Mouse (Mus musculus) heart, postnatal 36 days (tissue): ENCODE results near the gene Ankrd13b. TPM values are rescaled to one million over a fixed set of nuclear protein-coding genes. Genes with fewer than 3 reads are reported as not detected.

Experiments used
- DNase-seq, 2 experiments: peaks; one replicate each; pipeline ENCODE4 v3.0.0; 2021 to 2022
- intact Hi-C: fragments of 180-260 bp; cut with DNase I; formaldehyde crosslinking; loops from one replicate; pipeline ENCODE4 v1.15.1; 2025
- total RNA-seq, 2 experiments: library from RNA; stranded (reverse); gene quantifications; 2 replicates each; pipeline ENCODE4 v1.2.3; 2021

Ankrd13b gene
- total RNA-seq, 2 experiments from 2014 or later, result 9.8 to 10.4 TPM

DNA sequence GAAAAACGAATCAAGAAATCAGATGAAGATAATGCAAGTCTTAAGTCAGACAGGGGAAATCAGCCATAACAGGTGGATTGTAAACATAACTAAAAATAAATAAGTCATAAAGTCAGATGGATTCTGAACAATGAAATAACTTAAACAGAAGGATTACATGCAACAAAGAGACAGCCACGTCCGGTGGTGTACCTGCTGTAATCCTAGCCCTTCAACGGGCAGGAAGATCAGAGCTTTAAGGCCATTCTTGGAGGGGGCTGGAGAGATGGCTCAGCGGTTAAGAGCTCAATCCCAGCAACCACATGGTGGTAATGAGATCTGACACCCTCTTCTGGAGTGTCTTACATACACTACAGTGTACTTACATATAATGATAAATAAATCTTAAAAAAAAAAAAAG lies 21.9 kb upstream of the Ankrd13b start:
- intact Hi-C loops, result loop anchor here (5.0 kb wide), 1 partner anchor 96 kb away; the partner anchor contains the start of gene Taok1
- DNase-seq, result no peak

DNA sequence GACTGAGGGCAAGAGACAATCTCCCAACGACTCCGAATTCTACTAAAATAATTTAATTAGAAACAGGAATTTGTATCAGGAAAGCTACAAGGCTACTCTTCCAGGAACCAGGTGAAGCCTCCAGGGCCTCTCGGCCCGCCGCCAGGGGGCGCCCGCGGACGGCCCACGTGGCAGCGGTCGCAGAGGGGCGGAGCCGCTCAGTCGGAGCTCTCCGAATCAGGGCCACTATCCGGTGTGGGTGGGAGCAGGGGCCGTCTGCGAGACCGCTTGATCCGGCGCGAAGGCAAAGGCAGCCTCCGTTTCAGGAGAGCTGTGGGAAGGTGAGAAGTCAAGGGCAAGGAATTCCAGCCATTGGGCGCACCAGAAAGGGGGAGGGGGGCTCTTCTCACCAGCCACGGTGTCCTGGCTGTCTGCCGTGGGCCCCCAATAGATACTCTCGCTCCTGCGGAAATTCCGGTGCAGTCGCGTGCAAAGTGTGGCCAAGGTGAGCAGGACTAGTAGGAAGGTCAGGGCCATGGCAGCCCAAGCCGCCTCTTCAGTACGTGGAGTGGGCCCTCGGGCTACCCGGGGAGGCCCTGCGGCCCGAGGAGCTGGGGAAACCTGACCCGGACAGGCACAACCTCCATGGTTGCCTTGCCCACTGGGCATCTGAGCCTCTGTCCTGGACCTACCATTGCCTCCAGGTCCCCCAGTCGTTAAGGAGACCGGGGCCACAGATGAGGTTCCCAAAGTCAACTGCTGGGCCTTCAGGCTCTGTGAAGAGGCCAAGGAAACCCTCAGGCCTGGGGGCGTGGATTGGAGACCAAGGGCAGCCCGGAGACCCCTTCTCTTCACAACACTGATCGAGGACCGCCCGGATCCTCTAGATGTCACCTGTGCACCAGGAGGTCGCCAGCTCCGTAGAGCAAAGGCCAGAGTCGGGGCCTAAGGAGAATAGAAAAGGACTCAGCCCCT lies 18.9 kb upstream of the Ankrd13b start:
- intact Hi-C loops, result loop anchor here (5.0 kb wide), 1 partner anchor 124 kb away; no protein-coding TSS in a partner anchor
- peak; percentile 86 to 89 for DNase-seq

DNA sequence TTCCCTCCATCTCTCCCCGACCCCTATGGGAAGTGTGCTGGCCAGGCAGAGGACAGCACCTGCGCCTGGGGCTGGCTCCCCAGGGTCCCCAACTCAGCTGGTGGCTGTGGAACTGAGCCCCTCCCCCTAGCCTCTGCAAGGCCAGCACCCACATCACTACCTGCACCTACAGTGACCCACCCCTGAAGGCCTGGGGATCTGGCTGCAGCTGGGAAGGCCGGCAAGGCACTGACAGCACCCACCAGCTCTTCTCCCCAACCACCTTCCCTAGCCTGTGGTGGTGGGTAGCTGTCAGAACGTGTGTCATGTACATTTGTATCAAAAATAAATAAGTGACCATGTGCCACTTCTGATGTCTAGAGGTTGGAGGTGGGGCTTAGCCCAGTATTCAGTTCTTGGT lies 17.9 kb upstream of the Ankrd13b start:
- DNase-seq, result peak in 1 of 2 experiments; percentile 12
- intact Hi-C loops, result loop anchor here (2.0 to 5.0 kb wide), 2 partner anchors 17 to 125 kb away; no protein-coding TSS in a partner anchor

DNA sequence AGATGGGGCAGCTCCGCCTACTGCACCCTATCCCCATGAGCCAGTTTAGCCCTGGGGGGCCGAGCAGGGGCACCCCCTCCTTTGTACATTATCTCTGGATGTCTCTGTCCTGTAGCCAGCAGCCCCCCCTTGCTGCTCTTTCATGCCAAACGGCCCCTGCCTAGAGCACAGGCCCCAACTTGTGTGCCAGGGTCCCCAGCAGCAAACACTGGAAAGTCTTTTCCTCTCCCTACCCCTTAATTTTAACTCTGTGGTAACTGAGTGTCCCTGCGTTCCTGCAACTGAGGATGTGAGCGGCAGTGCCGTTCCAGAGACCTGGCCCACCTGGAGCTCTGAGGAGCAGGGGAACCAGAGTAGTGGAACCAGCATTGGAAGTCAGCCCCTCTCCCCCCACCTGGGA lies 17.5 kb upstream of the Ankrd13b start:
- peak in 1 of 2 experiments; percentile 2 for DNase-seq
- intact Hi-C loops, result loop anchor here (2.0 to 5.0 kb wide), 2 partner anchors 16 to 125 kb away; no protein-coding TSS in a partner anchor

DNA sequence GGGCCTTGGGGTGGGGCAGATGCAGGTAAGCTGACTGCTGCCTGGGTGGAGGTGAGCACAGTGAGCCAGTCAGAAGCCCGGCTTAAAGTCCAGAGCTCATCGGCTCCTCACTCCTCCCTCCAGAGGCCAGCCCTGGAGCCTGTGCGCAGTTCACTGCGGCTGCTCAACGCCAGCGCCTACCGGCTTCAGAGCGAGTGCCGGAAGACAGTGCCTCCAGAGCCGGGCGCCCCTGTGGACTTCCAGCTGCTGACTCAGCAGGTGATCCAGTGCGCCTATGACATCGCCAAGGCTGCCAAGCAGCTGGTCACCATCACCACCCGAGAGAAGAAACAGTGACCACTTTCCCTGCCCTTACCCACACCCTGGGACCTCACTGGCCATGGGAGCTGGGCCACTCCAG lies 16.8 kb upstream of the Ankrd13b start:
- intact Hi-C loops, result loop anchor here (2.0 to 5.0 kb wide), 2 partner anchors 15 to 126 kb away; no protein-coding TSS in a partner anchor
- DNase-seq, result no peak

DNA sequence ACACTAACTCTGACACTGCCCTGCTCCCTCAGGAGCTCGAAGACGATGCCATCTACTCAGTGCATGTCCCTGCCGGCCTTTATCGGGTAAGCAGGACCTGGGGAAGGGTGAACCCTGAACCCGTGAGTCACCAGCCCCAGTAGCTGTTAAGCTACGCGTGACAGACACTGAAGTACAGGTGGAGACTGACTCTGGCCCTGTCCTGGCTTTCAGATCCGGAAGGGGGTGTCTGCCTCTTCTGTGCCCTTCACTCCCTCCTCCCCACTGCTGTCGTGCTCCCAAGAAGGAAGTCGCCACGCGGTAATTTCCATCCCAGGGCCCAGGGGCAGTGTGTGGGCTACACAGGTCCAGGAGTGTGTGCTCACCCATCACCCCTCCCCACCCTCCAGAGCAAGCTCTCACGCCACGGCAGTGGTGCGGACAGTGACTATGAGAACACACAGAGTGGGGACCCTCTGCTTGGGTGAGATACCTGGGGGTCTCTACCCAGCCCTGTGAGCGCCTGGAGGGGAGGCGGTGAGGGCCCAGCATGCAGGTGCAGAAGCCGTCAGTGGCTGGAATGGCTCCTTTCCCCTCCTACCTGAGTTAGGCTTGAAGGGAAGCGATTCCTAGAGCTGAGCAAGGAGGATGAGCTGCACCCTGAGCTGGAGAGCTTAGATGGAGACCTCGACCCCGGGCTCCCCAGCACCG lies 16.0 kb upstream of the Ankrd13b start:
- intact Hi-C loops, result loop anchor here (5.0 kb wide), 1 partner anchor 127 kb away; no protein-coding TSS in a partner anchor
- no peak for DNase-seq

DNA sequence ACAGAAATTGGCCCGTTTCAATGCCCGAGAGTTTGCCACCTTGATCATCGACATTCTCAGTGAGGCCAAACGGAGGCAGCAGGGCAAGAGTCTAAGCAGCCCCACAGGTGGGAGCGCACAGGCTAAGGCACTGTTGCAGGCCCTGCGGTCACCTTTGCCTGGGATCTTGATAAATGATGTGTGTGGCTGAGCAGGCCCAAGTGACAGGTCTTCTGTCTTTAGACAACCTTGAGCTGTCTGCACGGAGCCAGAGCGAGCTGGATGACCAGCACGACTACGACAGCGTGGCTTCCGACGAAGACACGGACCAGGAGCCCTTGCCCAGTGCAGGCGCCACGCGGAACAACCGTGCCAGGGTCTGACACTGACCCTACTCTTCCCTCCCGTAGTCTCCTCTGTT lies 14.9 kb upstream of the Ankrd13b start:
- DNase-seq, result no peak
- intact Hi-C loops, result no loop called here

DNA sequence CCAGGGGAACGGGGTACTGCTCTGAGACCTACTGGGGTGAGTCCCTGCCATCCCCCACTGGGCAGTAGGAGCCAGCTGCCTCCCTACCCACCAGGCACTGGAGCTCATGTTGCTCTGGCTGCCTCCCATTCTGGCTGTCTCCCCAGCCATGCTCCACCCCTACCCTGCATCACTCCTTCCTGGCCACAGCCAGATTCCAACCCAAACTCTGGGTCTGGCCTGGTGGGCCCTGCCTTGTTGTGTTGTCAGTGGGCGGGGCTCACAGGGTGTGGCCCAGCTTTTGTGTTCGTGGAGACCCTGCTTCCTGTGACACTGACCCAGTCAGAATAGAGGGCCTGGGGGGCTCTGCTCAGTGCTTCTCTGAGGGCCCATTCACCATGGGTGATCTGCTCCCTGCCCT lies 14.0 kb upstream of the Ankrd13b start:
- intact Hi-C loops, result no loop called here
- no peak for DNase-seq

DNA sequence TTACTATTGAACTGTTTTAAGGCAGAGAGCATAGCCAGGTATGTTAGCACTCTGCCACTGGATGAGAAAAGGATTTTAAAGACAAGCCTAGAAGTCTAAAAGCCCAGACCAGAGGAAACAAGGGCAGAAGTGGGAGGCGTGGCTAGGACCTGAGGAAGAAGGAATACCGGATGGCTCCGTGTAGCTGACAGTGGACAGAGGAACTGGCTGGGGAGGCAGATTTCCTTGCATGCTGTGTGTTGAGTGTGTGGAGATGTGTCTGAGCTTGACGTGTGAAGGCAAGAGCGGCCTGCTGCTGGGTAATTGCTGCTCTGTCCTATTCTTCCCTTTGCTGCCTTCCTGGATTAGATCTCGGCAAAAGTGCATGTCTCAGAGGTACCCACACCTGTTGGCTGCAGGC lies 13.0 kb upstream of the Ankrd13b start:
- intact Hi-C loops, result no loop called here
- DNase-seq, result no peak

DNA sequence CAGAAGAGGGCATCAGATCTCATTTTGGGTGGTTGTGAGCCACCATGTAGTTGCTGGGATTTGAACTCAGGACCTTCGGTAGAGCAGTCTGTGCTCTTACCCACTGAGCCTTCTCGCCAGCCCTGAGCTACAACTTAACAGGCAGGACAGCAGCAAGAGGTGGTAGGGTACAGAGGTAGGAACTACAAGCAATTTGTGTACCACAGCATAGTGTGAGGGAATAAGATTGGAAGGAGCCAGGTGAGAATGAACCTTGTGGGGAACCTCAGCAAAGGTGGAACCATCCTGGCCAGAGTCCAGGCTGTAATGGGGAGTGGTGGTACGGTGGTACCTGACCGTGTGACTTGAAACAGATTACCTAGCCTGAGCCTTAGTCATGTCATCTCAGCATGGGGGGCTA lies 12.5 kb upstream of the Ankrd13b start:
- intact Hi-C loops, result loop anchor here (2.0 kb wide), 1 partner anchor 185 kb away; no protein-coding TSS in a partner anchor
- DNase-seq, result no peak

DNA sequence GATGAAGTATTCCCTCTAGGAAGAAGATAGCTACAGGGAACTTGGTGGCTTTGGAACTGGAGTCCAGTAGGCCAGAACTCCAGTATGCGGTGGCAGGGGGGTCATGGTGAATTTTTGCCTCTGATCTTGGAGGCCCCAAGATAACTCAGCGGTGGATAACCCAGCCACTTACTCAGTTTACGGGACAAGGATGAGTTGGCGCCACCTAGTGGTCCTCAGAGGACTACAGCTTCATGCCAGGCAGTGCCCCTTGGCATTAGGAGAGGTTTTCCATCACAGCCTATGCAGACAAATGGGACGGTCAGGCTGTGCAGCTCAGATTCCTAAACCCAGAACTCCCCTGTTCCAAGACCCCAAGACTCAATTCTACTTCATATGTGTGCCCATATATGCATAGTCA lies 11.9 kb upstream of the Ankrd13b start:
- intact Hi-C loops, result loop anchor here (2.0 kb wide), 1 partner anchor 185 kb away; no protein-coding TSS in a partner anchor
- peak; percentile 80 to 83 for DNase-seq

DNA sequence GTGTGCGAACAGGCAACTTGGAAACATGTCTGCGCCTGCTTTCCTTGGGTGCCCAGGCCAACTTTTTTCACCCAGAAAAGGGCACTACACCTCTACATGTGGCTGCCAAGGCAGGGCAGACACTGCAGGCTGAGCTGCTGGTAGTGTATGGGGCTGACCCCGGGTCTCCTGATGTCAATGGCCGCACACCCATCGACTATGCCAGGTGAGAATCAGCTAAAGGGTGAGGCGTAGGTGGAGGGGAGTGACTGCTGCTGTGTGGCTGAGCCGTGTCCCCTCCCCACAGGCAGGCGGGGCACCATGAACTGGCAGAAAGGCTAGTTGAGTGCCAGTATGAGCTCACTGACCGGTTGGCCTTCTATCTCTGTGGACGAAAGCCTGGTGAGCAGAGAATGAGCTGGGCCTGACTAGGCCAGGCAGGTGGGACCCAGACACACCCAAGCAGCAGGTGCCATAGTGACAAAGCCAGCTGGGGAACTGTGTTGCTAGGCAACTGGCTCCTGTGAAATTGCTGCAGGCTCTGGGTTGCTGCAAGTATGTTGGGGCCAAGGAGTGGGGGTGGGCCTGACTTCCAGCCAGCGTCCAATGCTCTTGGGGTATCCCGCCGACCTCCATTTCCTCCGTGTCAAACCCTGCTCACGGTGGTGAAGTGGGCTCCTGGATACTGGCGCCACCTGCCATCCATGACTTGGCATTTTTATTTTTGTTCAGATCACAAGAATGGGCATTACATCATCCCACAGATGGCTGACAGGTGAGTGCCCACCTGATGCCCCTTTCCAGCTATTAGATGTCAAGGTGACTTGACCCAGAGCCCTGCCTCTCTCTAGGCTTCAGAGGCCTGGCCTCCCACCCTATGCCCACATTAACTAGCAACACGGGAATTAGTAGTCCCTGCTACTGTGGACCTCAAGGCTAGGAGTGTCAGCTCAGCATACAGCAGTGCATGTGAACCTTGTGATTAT lies 11.2 kb upstream of the Ankrd13b start:
- no peak for DNase-seq
- intact Hi-C loops, result loop anchor here (2.0 kb wide), 1 partner anchor 184 kb away; no protein-coding TSS in a partner anchor

DNA sequence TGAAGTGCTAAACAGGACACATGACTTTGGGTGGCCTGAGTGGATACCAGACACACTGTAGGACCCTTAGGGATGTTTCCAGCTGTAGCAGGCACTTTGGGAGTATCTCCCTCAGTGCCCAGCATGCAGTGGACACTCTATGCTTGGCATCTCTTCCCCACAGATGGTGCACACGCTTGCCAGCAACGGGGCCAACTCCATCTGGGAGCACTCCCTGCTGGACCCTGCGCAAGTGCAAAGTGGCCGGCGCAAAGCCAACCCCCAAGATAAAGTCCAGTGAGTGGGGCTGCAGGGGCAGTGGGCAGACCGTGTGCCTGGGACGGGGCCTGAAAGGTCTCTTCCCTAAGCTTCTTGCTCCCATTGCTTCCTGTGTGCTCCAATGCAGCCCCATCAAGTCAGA lies 9.9 kb upstream of the Ankrd13b start:
- intact Hi-C loops, result no loop called here
- no peak for DNase-seq

DNA sequence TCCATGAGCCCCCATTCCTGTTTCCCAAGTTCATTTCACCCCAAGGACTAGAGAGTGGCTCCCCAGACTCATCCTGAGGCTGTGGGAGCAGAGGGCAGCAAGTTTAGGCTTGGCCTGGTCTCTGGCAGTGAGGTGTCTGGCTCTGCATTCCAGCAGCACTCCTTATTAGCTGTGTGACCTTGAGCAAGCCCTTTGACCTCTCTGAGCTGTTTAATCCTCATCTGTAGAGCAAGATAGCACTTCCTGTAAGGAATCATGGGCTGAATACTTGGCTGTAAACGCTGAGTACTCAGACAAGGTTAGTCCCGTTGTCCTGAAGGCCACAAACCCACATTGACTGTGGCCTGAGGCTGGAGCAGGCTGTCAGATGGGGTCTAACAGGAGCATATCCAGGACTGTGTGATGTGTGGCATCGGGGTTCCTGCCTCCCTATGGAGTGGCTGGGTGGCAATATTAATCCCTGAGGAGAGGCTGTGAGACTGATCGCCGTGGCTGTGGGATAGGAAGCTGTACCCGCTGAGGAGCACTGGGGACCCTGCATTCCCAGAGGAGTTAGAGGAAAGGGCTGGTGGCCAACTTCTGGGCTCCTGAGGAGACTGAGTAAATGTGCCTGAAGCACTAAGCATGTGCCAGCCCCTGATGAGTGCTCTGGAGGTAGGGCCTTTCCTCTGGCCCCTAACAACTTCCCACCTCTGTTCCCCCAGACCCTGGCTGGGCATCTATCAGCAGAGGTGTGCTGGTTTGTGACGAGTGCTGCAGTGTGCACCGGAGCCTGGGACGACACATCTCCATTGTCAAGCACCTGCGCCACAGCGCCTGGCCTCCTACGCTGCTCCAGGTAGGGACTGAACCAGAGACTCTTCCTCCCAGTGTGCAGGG lies 9.0 kb upstream of the Ankrd13b start:
- intact Hi-C loops, result no loop called here
- no peak for DNase-seq

DNA sequence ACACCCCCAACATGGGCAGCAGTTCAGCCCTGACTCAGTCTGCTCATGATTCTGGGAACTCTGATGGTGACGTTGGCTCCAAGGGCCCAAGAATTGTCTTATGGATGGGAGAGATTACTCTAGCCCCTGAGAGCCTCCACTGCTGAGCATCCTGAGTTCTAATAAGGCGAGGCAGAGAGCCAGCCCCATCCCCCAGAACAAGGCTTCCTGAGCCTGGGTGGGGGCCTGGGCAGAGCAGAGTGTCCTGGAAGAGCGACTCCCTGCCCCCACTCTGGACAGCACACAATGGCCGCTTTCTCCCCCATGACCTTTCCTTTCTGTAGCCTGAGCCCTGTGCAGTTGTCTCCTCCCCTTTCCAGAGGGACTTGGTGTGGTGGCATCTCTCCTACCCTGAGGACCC lies 8.4 kb upstream of the Ankrd13b start:
- intact Hi-C loops, result no loop called here
- DNase-seq, result no peak

DNA sequence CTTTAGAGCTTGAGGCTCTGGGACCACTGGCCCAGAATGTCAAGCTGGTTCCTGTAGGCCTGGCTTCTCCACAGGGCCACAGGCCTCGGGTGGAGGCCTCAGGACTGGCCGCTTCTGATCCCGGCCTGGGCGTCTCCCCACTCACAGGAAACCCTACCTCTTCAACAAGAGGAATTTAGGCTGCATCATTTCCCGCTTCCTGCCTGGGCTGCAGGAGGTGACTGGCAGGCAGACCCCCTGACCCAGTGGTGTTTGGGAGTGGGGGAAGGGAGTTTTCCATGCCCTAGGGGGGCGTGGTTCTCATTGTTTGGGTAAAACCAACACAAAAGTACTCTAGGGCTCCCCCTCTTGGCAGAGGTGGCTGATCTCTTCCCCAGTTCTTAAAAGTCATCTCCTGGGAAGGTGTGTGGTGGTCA lies 7.9 kb upstream of the Ankrd13b start:
- DNase-seq, result peak; percentile 75 to 76

DNA sequence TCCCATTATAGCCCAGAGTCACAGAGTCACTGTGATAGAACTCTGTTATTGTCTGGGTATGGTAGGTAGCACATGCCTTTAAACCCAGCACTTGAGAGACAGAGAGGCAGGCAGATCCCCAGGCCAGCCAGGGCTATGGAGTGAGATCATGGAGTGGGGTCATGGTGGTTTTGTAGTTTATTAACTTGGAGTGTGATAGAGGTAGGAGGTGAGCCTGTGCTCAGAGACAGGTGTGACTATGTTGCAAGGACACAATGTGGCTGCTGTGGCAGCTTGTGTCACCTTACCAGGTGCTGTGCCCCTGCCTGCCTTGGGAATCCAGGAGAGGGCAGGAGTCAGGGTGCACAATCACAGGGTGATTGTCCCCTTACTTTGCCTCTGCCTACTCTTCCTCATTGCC lies 6.0 kb upstream of the Ankrd13b start:
- intact Hi-C loops, result no loop called here

More for the DNA sequence above, 7.9 kb upstream of the Ankrd13b start:
- intact Hi-C loops, result no loop called here

DNA sequence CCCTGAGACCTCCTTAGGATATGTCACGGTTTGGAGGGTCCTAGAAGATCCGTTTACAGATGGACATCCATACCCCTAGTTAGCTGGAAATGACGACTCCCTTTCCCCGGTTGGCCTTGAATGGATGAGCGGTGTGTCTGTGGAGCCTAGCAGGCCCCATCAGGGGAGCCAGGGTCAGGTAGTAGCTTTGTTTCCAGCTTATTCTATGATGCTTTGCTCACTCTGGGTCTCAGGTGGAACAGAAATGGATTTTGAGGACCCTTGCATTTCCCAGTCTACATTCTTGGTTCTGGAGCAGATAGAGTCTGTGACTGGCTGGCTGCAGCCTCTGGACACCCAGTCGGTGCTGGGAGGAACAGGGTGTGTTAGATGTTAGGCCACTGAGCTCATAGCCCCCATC lies 5.3 kb upstream of the Ankrd13b start:
- intact Hi-C loops, result no loop called here
- no peak for DNase-seq

More for the DNA sequence above, 6.0 kb upstream of the Ankrd13b start:
- DNase-seq, result no peak

DNA sequence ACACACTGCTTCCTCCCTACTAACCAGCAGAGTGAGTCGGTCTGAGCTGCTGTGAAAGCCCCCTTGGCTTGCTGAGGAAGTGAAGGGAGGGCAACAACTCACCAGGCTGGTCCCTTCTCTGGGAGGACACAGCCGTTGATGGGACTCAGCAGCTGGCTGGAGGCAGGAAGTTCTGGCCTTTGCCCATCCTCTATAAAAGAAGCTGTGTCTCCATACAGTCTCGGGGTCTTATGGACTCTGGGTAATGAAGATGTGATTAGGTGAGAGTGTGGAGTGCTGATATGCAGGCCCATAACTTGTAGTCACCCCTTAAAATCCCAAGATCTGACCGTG lies 4.8 kb upstream of the Ankrd13b start:
- intact Hi-C loops, result no loop called here
- no peak for DNase-seq
